Mouse (Mus musculus) C2C12 (cell line): ENCODE measurements around the gene Ptprcap. TPM values are rescaled to one million over a fixed set of nuclear protein-coding genes. Genes with fewer than 3 reads are reported as not detected.
"Not testable (repeated sequence)": the region's sequence is repeated elsewhere in the genome, so short reads cannot be mapped to it uniquely, and the experiment has no call there.

Experiments
- H3K27me3 ChIP-seq: one replicate; pipeline ENCODE4 v1.6.1; 2011; ENCODE audit not compliant: control insufficient read depth, insufficient read depth, insufficient read length
- H3K36me3 ChIP-seq: one replicate; pipeline ENCODE4 v1.6.1; 2011; ENCODE audit not compliant: control insufficient read depth, insufficient read depth
- H3K4me3 ChIP-seq: one replicate; pipeline ENCODE4 v1.5.1; 2011; ENCODE audit warnings: mild to moderate bottlenecking, control low read depth; ENCODE audit not compliant: poor library complexity, insufficient read depth, severe bottlenecking
- H3K79me2 ChIP-seq: one replicate; pipeline ENCODE4 v1.6.1; 2011; ENCODE audit not compliant: control insufficient read depth, insufficient read depth
- H3K79me3 ChIP-seq: one replicate; pipeline ENCODE4 v1.6.1; 2011; ENCODE audit warnings: low read depth, control low read depth
- H3ac ChIP-seq: one replicate; pipeline ENCODE3; 2011; ENCODE audit warnings: low read depth; ENCODE audit not compliant: control insufficient read depth, insufficient read length
- CEBPB ChIP-seq: IDR thresholded peaks from one replicate; pipeline ENCODE4 v1.6.1; 2011; ENCODE audit warnings: low read depth, mild to moderate bottlenecking, control low read depth, moderate library complexity
- CTCF ChIP-seq: IDR thresholded peaks from one replicate; pipeline ENCODE4 v1.5.1; 2011; ENCODE audit not compliant: control insufficient read depth, insufficient read depth, insufficient read length
- FOSL1 ChIP-seq: IDR thresholded peaks from one replicate; pipeline ENCODE4 v1.8.0; 2011; ENCODE audit warnings: mild to moderate bottlenecking, low read length; ENCODE audit not compliant: poor library complexity, insufficient read depth, severe bottlenecking
- MAX ChIP-seq: IDR thresholded peaks from one replicate; pipeline ENCODE4 v1.6.1; 2011; ENCODE audit warnings: mild to moderate bottlenecking, control low read depth
- MYOD1 ChIP-seq: IDR thresholded peaks from one replicate; pipeline ENCODE4 v1.6.1; 2011; ENCODE audit warnings: low read depth; ENCODE audit not compliant: control insufficient read depth, insufficient read length
- MYOG ChIP-seq: IDR thresholded peaks from one replicate; pipeline ENCODE4 v1.6.1; 2011; ENCODE audit not compliant: control insufficient read depth, insufficient read length; ENCODE audit errors: extremely low read depth
- USF1 ChIP-seq: IDR thresholded peaks from one replicate; pipeline ENCODE4 v1.6.1; 2011; ENCODE audit warnings: low read depth, mild to moderate bottlenecking, control low read depth, moderate library complexity
- polyA plus RNA-seq: library from polyadenylated mRNA; unstranded; fragments of >200 nt; fragmentation: generic; extraction: Trizol; gene quantifications from one replicate; pipeline ENCODE4 v1.2.1, GENCODE M21; 2012; ENCODE audit warnings: missing spikeins

Gene Ptprcap
- polyA plus RNA-seq, 1 experiment = 5.8 TPM

GRCm38 (mm10) chr19:4117006-4117405, 36.4 kb upstream of the Ptprcap start:
- no peaks in the 10 kb centered on the region for H3K27me3 ChIP-seq
- H3ac ChIP-seq = no peak overlapping the region
- no peak overlapping the region for H3K4me3 ChIP-seq
- H3K36me3 ChIP-seq = peaks cover 49% of the 10 kb centered on the region
- peaks cover 38% of the 10 kb centered on the region for H3K79me2 ChIP-seq
- H3K79me3 ChIP-seq = peaks cover 10% of the 10 kb centered on the region
- TF ChIP-seq MAX (no peak), USF1 (no peak), CTCF (no peak), CEBPB (no peak), MYOG (no peak), MYOD1 (no peak), FOSL1 (no peak)

GRCm38 (mm10) chr19:4118350-4118749, 35.1 kb upstream of the Ptprcap start:
- no peak for TF ChIP-seq MYOD1
- TF ChIP-seq MAX = no peak
- no peak for TF ChIP-seq MYOG
- TF ChIP-seq FOSL1 = no peak
- H3K79me2 ChIP-seq = peaks cover 38% of the 10 kb centered on the region
- no peak overlapping the region for H3K4me3 ChIP-seq
- H3K36me3 ChIP-seq = peaks cover 39% of the 10 kb centered on the region
- H3ac ChIP-seq = no peak overlapping the region
- no peaks in the 10 kb centered on the region for H3K27me3 ChIP-seq
- peaks cover 10% of the 10 kb centered on the region for H3K79me3 ChIP-seq

- H3K79me3 ChIP-seq = peaks cover 10% of the 10 kb centered on the region
- H3K27me3 ChIP-seq = no peaks in the 10 kb centered on the region
- H3K4me3 ChIP-seq = no peak overlapping the region
- peaks cover 23% of the 10 kb centered on the region for H3K36me3 ChIP-seq
- no peak overlapping the region for H3ac ChIP-seq
- H3K79me2 ChIP-seq = peaks cover 38% of the 10 kb centered on the region
- TF ChIP-seq MAX = no peak
- TF ChIP-seq USF1 = no peak
- no peak for TF ChIP-seq CTCF
- no peak for TF ChIP-seq CEBPB
- TF ChIP-seq MYOG = no peak
Observed at GRCm38 (mm10) chr19:4119716-4120487, 33.5 kb upstream of the Ptprcap start.

GRCm38 (mm10) chr19:4120496-4120895, 32.9 kb upstream of the Ptprcap start:
- Histone ChIP-seq H3K79me2 (peaks cover 38% of the 10 kb centered on the region), H3K27me3 (no peaks in the 10 kb centered on the region), H3K4me3 (no peak overlapping the region), H3K79me3 (peaks cover 10% of the 10 kb centered on the region), H3ac (no peak overlapping the region), H3K36me3 (peaks cover 17% of the 10 kb centered on the region)
- no peak for TF ChIP-seq CTCF
- TF ChIP-seq USF1 = no peak
- TF ChIP-seq CEBPB = no peak
- no peak for TF ChIP-seq MYOG
- no peak for TF ChIP-seq FOSL1
- TF ChIP-seq MYOD1 = no peak
- no peak for TF ChIP-seq MAX

GRCm38 (mm10) chr19:4121097-4121805, 32.2 kb upstream of the Ptprcap start:
- Histone ChIP-seq H3ac (peak overlapping the region; percentile 68), H3K4me3 (peak overlapping the region; percentile 41), H3K27me3 (no peaks in the 10 kb centered on the region), H3K79me2 (peaks cover 41% of the 10 kb centered on the region), H3K36me3 (peaks cover 10% of the 10 kb centered on the region), H3K79me3 (peaks cover 12% of the 10 kb centered on the region)
- TF ChIP-seq CEBPB (no peak), MAX (peak; percentile 100), USF1 (no peak), FOSL1 (no peak)

GRCm38 (mm10) chr19:4121896-4122295, 31.5 kb upstream of the Ptprcap start:
- H3ac ChIP-seq, H3K4me3 ChIP-seq, H3K27me3 ChIP-seq, H3K36me3 ChIP-seq: not testable (repeated sequence)
- Histone ChIP-seq H3K79me2 (peaks cover 46% of the 10 kb centered on the region), H3K79me3 (peaks cover 15% of the 10 kb centered on the region)
